Mouse (Mus musculus): ENCODE measurements at regions not wholly inside any gene's neighbourhood (a gene's known extent, or its start where the extent isn't known, plus 50 kb on each side); places are given as distances from the start of the nearest gene placed in this dataset.

GRCm38 (mm10) chrX:107477066-107477465 is 73.9 kb upstream of the Itm2a start:
- H3K4me1 ChIP-seq: no peaks in the 10 kb centered on the region
- DNase-seq (ENCODE audit: low spot score): peak; percentile 59

DNA sequence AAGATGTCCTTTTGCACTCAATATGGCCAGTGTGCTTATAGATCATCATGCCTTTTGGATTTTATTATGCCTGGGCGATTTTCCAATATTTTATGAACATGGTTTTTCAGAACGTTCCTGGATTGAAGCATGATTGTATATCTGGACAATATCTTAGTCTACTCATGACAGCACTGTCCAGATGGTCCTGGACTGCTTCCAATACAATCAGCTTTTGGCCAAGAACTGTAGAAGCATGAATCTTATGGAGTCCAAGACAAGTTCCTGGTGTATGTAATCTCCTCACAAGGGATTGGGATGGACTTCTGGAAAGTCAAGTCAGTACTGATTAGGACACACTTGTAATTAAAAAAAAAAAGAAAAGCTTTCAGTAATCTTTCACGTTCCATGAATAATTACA is 66.1 kb upstream of the Itm2a start:
- Histone ChIP-seq H3K27ac (no peak overlapping the region), H3K4me3 (no peak overlapping the region), H3K9me3 (replicated peaks) (no peaks in the 10 kb centered on the region), H3K36me3 (no peaks in the 10 kb centered on the region), H3K4me1 (no peaks in the 10 kb centered on the region), H3K27me3 (ENCODE audit: low read depth, poor library complexity, severe bottlenecking) (no peaks in the 10 kb centered on the region)
- WGBS: 79% methylated on average over 3 of the region's 3 CpGs
- DNase-seq (ENCODE audit: low spot score): no peak

More at GRCm38 (mm10) chrX:107477066-107477465, 73.9 kb upstream of the Itm2a start:
- Histone ChIP-seq H3K27ac (no peak overlapping the region), H3K4me3 (no peak overlapping the region), H3K27me3 (ENCODE audit: low read depth, poor library complexity, severe bottlenecking) (no peaks in the 10 kb centered on the region), H3K36me3 (no peaks in the 10 kb centered on the region), H3K9me3 (replicated peaks) (no peaks in the 10 kb centered on the region)
- WGBS: 18% methylated on average over 5 of the region's 5 CpGs

All from limb, embryonic 10.5 days (tissue).